Mouse (Mus musculus): ENCODE results near the gene Ryr2. TPM values are rescaled to one million over a fixed set of nuclear protein-coding genes. Genes with fewer than 3 reads are reported as not detected.

Gene Ryr2
- polyA plus RNA-seq, 1 experiment from 2014 or later = 0.25 TPM

GRCm38 (mm10) chr13:12079536-12079935 lies 27.2 kb downstream of the Ryr2 start:
- Histone ChIP-seq H3K27me3 (ENCODE audit: control insufficient read depth, insufficient read depth, low read length) (no peaks in the 10 kb centered on the region), H3K4me1 (ENCODE audit: control insufficient read depth, insufficient read depth, low read length) (no peaks in the 10 kb centered on the region; the same call in 1 of the 2 replicates), H3K4me3 (ENCODE audit: low read depth, low read length) (no peak overlapping the region), H3K27ac (ENCODE audit: low read depth, low read length) (no peak overlapping the region), H3K9ac (ENCODE audit: low read length) (no peak overlapping the region), H3K36me3 (ENCODE audit: control insufficient read depth, insufficient read depth, low read length) (no peaks in the 10 kb centered on the region), H3K9me3 (ENCODE audit: control insufficient read depth, low read length) (no peaks in the 10 kb centered on the region), H3K4me2 (no peak overlapping the region)
- ATAC-seq (ENCODE audit: low FRiP score) (no peak), DNase-seq (ENCODE audit: low spot score, missing footprints) (no peak)
- 82% methylated on average over 4 of the region's 4 CpGs for WGBS

DNA sequence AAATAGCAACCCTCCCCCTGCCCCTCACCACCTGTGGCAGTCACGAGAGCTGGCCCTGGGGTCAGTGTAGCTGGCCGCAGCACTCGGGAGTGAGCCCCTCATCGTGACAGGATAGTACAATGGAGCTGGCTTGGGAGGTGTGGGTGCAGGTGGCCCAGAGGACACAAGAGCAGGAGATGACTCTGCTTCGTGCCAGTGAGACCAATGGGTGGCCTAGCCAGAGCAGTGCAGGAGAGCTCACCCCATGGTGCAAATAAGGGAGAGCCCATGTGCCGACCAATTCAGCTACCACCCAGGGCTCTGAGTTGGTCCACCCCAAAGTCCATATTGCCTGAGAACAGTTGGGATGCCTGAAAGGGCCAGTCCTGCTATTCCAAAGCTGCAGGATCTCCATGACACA lies 31.8 kb downstream of the Ryr2 start:
- Histone ChIP-seq H3K9ac (ENCODE audit: low read length) (no peak overlapping the region), H3K4me2 (no peak overlapping the region), H3K27me3 (ENCODE audit: control insufficient read depth, insufficient read depth, low read length) (no peaks in the 10 kb centered on the region), H3K4me1 (ENCODE audit: control insufficient read depth, insufficient read depth, low read length) (no peaks in the 10 kb centered on the region), H3K9me3 (ENCODE audit: control insufficient read depth, low read length) (no peaks in the 10 kb centered on the region), H3K27ac (ENCODE audit: low read depth, low read length) (no peak overlapping the region), H3K36me3 (ENCODE audit: control insufficient read depth, insufficient read depth, low read length) (no peaks in the 10 kb centered on the region), H3K4me3 (ENCODE audit: low read depth, low read length) (no peak overlapping the region)
- no peak for ATAC-seq (ENCODE audit: low FRiP score)
- no peak for DNase-seq (ENCODE audit: low spot score, missing footprints)
- WGBS = 87% methylated on average over 6 of the region's 6 CpGs

- WGBS = 64% methylated on average over 7 of the region's 7 CpGs
Measured at GRCm38 (mm10) chr13:12072571-12072970, 34.2 kb downstream of the Ryr2 start.

DNA sequence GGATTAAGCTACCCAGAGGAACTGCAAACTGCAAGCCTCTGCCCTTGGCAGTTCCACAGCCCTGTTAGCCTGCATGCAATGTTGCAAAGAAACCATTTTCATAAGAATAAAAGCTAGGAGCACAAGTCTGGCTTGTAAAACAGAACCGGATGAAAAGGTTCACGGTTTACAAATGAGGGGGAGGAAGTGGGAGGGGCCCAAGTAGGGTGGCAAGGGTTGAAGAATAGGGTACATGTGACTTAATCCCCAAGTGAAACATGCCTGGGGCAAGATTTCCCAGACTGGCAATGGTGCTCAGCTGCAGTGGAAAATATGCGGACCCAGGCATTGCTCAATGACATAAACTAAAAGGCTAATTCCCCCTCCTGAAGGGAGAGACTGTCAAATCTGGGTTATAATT lies 34.6 kb downstream of the Ryr2 start:
- ATAC-seq (ENCODE audit: low FRiP score) (peak; percentile 47; the same call in 1 of the 2 replicates), DNase-seq (ENCODE audit: low spot score, missing footprints) (no peak)
- WGBS = 41% methylated on average over 3 of the region's 3 CpGs
- Histone ChIP-seq H3K36me3 (ENCODE audit: control insufficient read depth, insufficient read depth, low read length) (no peaks in the 10 kb centered on the region), H3K4me1 (ENCODE audit: control insufficient read depth, insufficient read depth, low read length) (no peaks in the 10 kb centered on the region), H3K4me2 (no peak overlapping the region), H3K4me3 (ENCODE audit: low read depth, low read length) (no peak overlapping the region), H3K27ac (ENCODE audit: low read depth, low read length) (no peak overlapping the region), H3K9ac (ENCODE audit: low read length) (no peak overlapping the region), H3K27me3 (ENCODE audit: control insufficient read depth, insufficient read depth, low read length) (no peaks in the 10 kb centered on the region), H3K9me3 (ENCODE audit: control insufficient read depth, low read length) (no peaks in the 10 kb centered on the region)

More at GRCm38 (mm10) chr13:12072571-12072970, 34.2 kb downstream of the Ryr2 start:
- Histone ChIP-seq H3K27ac (ENCODE audit: low read depth, low read length) (no peak overlapping the region), H3K27me3 (ENCODE audit: control insufficient read depth, insufficient read depth, low read length) (no peaks in the 10 kb centered on the region), H3K9ac (ENCODE audit: low read length) (no peak overlapping the region), H3K4me3 (ENCODE audit: low read depth, low read length) (no peak overlapping the region), H3K4me2 (no peak overlapping the region), H3K4me1 (ENCODE audit: control insufficient read depth, insufficient read depth, low read length) (no peaks in the 10 kb centered on the region), H3K9me3 (ENCODE audit: control insufficient read depth, low read length) (no peaks in the 10 kb centered on the region), H3K36me3 (ENCODE audit: control insufficient read depth, insufficient read depth, low read length) (no peaks in the 10 kb centered on the region)
- DNase-seq (ENCODE audit: low spot score, missing footprints) = no peak
- no peak for ATAC-seq (ENCODE audit: low FRiP score)

DNA sequence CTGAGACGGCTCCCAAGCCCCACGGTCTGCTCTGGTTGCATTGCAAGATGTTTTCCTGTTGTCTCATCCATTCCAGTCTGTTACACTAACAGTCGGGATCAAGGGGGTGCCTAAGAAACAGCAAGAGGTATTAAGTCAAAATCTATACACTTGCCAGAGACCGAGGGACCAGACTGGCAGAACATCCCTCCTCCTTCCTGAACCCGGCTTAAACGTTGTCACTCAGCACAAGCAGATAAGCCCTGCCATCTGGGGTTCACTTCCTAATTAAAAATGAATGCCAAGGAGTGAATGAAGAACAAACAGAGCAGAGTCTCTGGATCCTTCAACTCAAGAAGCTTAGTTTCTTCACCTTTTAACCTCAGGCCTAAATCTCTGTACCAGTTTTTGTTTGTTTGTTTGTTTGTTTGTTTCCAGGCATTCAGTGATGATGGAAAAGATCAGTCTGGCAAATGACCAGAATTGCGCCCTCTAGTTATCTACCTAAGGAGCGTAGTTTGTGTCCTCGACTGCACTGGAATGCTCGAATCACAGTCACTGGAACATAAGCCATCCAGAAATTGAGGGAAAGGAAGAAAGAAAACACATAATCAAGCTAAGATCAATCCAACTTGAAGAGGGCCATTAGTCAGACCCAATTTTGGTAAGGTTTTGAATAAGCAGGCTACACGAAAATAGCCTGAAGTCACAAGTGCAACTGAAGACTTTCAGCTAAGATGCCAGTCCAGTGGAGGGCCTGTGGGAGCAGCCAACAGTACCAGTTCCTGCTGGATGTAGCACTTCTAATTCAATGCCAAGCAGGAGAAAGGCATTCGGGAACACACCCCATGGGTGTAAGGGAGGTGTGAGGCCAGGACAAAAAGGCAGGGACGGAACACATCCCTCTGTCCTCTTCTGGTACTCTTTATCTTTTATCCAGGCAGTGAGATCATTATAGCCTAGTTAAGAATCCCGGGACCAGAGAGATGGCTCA lies 36.3 kb downstream of the Ryr2 start:
- no peak overlapping the region for H3K9ac ChIP-seq (ENCODE audit: low read length)
- DNase-seq (ENCODE audit: low spot score, missing footprints) = no peak
- no peak for ATAC-seq (ENCODE audit: low FRiP score)
- WGBS = 73% methylated on average over 14 of the region's 14 CpGs
- no peak overlapping the region for H3K4me3 ChIP-seq (ENCODE audit: low read depth, low read length)
- no peak overlapping the region for H3K27ac ChIP-seq (ENCODE audit: low read depth, low read length)
- no peaks in the 10 kb centered on the region for H3K27me3 ChIP-seq (ENCODE audit: control insufficient read depth, insufficient read depth, low read length)
- no peaks in the 10 kb centered on the region for H3K36me3 ChIP-seq (ENCODE audit: control insufficient read depth, insufficient read depth, low read length)
- no peaks in the 10 kb centered on the region for H3K4me1 ChIP-seq (ENCODE audit: control insufficient read depth, insufficient read depth, low read length)
- no peak overlapping the region for H3K4me2 ChIP-seq
- no peaks in the 10 kb centered on the region for H3K9me3 ChIP-seq (ENCODE audit: control insufficient read depth, low read length)

DNA sequence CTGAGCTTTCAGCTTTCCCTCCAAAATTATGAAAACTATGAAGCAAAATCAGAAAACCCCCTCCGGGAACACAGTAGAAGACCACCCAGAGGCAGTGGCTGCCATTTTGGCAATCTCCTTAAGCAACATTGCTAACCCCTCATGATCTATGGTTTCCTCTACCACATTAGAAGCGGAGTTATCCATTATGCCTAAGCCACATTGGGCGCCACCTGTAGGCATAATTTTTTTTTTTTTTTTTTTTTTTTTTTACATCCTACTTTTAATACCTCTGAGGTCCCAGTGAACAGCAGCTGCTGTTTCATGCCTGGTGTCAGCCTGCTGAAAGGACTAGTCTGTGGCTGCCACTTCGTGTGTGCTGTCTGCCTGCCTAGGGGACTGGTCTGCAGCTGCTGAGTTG lies 42.2 kb downstream of the Ryr2 start:
- Histone ChIP-seq H3K4me3 (ENCODE audit: low read depth, low read length) (no peak overlapping the region), H3K27ac (ENCODE audit: low read depth, low read length) (no peak overlapping the region), H3K36me3 (ENCODE audit: control insufficient read depth, insufficient read depth, low read length) (no peaks in the 10 kb centered on the region), H3K4me2 (no peak overlapping the region), H3K27me3 (ENCODE audit: control insufficient read depth, insufficient read depth, low read length) (no peaks in the 10 kb centered on the region), H3K9me3 (ENCODE audit: control insufficient read depth, low read length) (no peaks in the 10 kb centered on the region), H3K4me1 (ENCODE audit: control insufficient read depth, insufficient read depth, low read length) (no peaks in the 10 kb centered on the region), H3K9ac (ENCODE audit: low read length) (no peak overlapping the region)
- WGBS = 89% methylated on average over 4 of the region's 4 CpGs
- no peak for ATAC-seq (ENCODE audit: low FRiP score)
- DNase-seq (ENCODE audit: low spot score, missing footprints) = no peak

DNA sequence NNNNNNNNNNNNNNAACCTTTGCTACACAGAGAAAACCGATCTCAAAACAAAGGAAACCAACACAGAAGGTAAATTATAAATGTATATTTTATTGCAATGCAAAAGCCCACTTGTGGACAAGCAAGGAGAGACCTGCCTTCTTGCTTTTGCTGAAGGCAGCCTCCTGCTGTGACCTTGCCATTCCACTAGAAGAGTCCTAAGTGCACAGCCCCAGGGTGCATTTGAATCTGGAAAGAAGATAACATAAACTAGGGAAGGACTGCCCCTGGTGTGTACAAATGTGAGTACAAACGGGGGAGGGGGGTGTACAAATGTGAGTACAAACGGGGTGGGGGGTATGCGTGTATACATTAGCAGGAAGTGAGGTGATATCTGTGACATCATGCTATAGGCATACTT lies 43.2 kb downstream of the Ryr2 start:
- Histone ChIP-seq H3K27me3 (ENCODE audit: control insufficient read depth, insufficient read depth, low read length) (no peaks in the 10 kb centered on the region), H3K9ac (ENCODE audit: low read length) (no peak overlapping the region), H3K36me3 (ENCODE audit: control insufficient read depth, insufficient read depth, low read length) (no peaks in the 10 kb centered on the region), H3K9me3 (ENCODE audit: control insufficient read depth, low read length) (no peaks in the 10 kb centered on the region), H3K4me3 (ENCODE audit: low read depth, low read length) (no peak overlapping the region), H3K4me1 (ENCODE audit: control insufficient read depth, insufficient read depth, low read length) (no peaks in the 10 kb centered on the region), H3K4me2 (no peak overlapping the region), H3K27ac (ENCODE audit: low read depth, low read length) (no peak overlapping the region)
- ATAC-seq (ENCODE audit: low FRiP score) (no peak), DNase-seq (ENCODE audit: low spot score, missing footprints) (no peak)
- WGBS = 74% methylated on average over 4 of the region's 4 CpGs

GRCm38 (mm10) chr13:12057357-12057771 lies 49.4 kb downstream of the Ryr2 start:
- DNase-seq (ENCODE audit: low spot score, missing footprints) (no peak), ATAC-seq (ENCODE audit: low FRiP score) (no peak)
- H3K9me3 ChIP-seq (ENCODE audit: control insufficient read depth, low read length) = no peaks in the 10 kb centered on the region
- WGBS = 67% methylated on average over 8 of the region's 8 CpGs
- H3K36me3 ChIP-seq (ENCODE audit: control insufficient read depth, insufficient read depth, low read length) = no peaks in the 10 kb centered on the region
- H3K27me3 ChIP-seq (ENCODE audit: control insufficient read depth, insufficient read depth, low read length) = no peaks in the 10 kb centered on the region
- no peak overlapping the region for H3K4me2 ChIP-seq
- no peak overlapping the region for H3K27ac ChIP-seq (ENCODE audit: low read depth, low read length)
- H3K4me3 ChIP-seq (ENCODE audit: low read depth, low read length) = no peak overlapping the region
- H3K4me1 ChIP-seq (ENCODE audit: control insufficient read depth, insufficient read depth, low read length) = no peaks in the 10 kb centered on the region
- no peak overlapping the region for H3K9ac ChIP-seq (ENCODE audit: low read length)

- WGBS = 93% methylated on average over 1 of the region's 1 CpGs
- no peak overlapping the region for H3K9ac ChIP-seq (ENCODE audit: low read length)
- H3K4me1 ChIP-seq (ENCODE audit: control insufficient read depth, insufficient read depth, low read length) = no peaks in the 10 kb centered on the region
- ATAC-seq (ENCODE audit: low FRiP score) (no peak), DNase-seq (ENCODE audit: low spot score, missing footprints) (no peak)
- H3K9me3 ChIP-seq (ENCODE audit: control insufficient read depth, low read length) = no peaks in the 10 kb centered on the region
- no peak overlapping the region for H3K27ac ChIP-seq (ENCODE audit: low read depth, low read length)
- H3K27me3 ChIP-seq (ENCODE audit: control insufficient read depth, insufficient read depth, low read length) = no peaks in the 10 kb centered on the region
- H3K4me2 ChIP-seq = no peak overlapping the region
- no peaks in the 10 kb centered on the region for H3K36me3 ChIP-seq (ENCODE audit: control insufficient read depth, insufficient read depth, low read length)
- no peak overlapping the region for H3K4me3 ChIP-seq (ENCODE audit: low read depth, low read length)
Measured at GRCm38 (mm10) chr13:12055913-12056312, 50.8 kb downstream of the Ryr2 start.
